Mouse (Mus musculus) adrenal gland, postnatal 36 days (tissue): Measurements from ENCODE around the gene Ccdc74a. TPM values are rescaled to one million over a fixed set of nuclear protein-coding genes. Genes with fewer than 3 reads are reported as not detected.

Source experiments
- DNase-seq, 2 experiments: peaks; one replicate each; pipeline ENCODE4 v3.0.0; 2021; ENCODE audit warnings: mixed read lengths in 1 of 2
- total RNA-seq, 2 experiments: library from RNA; stranded (reverse); gene quantifications; 2 replicates each; pipeline ENCODE4 v1.2.3; 2021

Ccdc74a gene
- total RNA-seq, 2 experiments from 2014 or later, result 1.5 to 2.5 TPM

DNA sequence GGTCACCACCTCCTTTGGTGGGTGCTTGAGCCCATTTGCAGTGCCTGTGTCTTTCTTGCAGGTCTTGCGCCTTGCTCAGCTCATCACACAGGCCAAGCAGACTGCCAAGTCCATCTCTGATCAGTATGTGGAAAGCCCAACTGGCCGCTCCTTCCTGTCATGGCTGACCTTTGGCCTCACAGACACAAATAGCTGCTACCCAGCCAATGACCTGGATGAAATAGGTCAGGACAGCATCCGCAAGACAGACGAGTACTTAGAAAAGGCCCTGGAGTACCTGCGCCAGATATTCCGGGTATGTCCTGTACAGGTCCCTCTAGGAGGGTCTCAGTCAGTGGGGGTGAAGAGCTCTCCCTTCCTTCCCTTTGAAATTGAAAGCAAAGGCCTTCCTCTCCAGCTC is 5.0 kb upstream of the Ccdc74a start:
- peak in 1 of 2 experiments; percentile 32 for DNase-seq

- no peak for DNase-seq
These were observed 4.0 kb upstream of the Ccdc74a start for GRCm38 (mm10) chr16:17642311-17642710.

GRCm38 (mm10) chr16:17643437-17643990 is 2.8 kb upstream of the Ccdc74a start:
- no peak for DNase-seq

DNA sequence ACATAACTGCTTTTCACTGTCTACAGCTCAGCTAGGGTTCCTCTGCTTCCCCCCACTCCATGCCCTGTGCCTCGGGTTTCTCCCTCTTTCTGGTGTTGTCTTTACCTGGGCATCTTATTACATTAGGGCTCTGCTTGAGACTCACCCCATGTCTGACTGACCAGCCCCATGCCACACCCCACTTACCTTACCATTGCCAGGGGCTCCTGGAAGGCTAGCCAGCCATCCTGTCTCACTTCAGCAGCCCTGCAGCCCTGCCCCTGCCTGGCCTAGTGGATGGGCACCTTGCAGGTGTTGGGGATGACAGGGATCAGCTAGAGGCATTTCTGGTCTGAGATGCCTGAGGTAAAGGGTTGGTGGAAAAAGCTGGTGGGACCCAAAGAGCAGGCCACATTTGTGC is 886 bp downstream of the Ccdc74a start:
- DNase-seq, result no peak

DNA sequence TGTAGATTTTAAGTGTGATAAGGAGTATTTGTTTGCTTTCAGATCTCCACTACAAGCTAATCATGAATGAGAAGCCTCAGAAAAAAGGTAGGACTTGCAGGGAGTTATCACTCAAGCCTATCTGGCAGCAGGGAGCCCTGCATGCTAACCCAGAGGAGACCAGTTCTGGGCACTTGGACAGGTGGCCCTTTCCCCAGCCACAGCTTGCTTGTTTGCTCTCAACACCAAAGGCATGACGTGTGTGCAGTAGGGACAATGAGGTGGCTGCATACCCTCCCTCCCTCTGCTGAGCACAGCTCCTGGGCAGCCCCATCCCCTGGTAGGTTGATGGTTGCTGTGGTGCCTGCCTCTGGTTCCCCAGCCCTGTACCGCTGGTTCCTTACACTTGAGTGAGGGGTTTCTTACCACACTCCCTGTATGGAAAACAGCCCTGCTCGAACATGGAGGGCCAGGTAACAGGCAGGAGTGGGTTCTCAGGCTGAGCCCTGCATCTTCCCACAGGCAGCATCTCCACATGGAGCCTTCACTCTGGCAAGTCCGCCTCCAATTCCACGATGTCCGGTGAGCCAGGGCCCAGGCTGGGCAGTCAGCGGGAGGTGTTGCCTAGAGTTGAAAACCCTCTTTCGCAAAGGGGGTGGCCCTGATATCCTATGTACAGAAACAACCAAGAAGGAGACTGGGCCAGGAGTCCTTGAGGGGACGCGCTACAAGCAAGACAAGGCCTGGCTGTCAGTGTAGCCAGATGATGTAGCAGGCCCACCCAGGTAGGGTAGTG is 1.5 kb downstream of the Ccdc74a start:
- no peak for DNase-seq

DNA sequence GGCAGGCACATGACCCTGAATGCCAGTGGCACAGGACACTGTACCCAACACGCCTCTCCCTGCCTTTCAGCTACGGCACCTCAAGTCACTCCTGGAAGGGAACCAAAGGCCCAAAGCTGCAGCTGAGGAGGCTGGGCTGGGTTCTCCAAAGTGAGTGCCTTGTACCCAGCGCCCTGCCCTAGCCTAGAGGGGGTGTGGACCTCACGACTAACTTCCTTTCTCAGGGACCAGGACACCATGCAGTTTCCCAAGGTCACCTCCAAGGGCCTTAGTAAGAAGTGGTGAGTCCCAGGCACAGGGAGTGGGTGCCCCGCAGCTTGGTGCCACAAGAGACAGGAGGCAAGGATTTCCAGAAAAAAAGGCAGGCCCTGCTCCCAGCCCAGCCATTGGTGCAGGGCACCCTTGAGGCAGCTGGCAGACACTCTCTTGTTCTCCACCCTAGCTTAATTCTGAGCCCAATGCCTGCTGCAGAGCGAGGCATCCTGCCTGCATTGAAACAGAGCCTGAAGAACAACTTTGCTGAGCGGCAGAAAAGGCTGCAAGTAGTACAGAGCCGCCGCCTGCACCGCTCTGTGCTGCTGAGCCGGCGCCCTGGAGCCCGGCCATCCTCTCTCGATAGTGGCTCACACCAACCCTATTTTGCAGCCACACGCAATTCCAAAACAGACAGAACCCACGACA is 3.8 kb downstream of the Ccdc74a start:
- peak in 1 of 2 experiments; percentile 26 for DNase-seq

GRCm38 (mm10) chr16:17650711-17651110 is 4.4 kb downstream of the Ccdc74a start:
- DNase-seq, result no peak

DNA sequence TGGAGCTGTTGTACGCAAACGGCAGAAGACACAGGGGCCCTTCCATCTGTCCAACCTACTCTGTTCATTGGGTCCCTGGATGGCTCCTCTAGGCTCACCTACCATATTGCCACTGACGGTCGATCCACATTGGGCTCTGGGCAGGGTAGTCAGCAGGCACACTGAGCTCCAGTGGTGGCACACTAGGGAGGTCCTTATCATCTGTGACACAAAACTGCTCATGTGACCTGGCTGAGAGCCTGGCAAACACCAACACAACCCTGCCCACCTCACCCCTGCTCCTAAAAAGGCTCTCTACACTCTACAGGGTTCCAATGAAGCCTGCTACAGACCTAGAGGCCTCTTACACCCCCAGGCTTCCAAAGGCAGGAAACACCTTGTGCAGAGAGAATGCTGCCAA is 6.3 kb downstream of the Ccdc74a start:
- no peak for DNase-seq

DNA sequence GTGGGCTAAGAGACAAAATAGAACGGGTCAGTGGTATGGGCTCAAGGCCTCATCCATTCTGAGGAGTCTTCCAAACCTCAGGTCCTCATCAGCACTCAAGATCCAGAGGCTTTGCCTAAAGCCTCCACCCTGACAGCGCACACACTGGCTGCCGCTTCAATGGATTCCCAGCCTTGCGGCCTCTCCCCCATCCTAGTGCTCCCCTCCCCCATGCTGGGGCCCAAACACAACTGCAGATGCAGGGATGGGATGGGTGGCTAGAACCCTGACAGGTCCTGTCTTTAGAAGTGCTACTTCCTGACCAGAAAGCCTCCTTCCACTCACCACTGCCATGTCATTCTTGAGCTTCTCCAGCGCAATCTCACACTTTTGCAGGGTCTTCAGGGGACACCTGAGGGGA is 7.3 kb downstream of the Ccdc74a start:
- DNase-seq, result no peak

- DNase-seq, result no peak
These were observed 8.0 kb downstream of the Ccdc74a start for GRCm38 (mm10) chr16:17654188-17654795.

- peak in 1 of 2 experiments; percentile 40 for DNase-seq
These were observed 10.1 kb downstream of the Ccdc74a start for GRCm38 (mm10) chr16:17656212-17656871.

DNA sequence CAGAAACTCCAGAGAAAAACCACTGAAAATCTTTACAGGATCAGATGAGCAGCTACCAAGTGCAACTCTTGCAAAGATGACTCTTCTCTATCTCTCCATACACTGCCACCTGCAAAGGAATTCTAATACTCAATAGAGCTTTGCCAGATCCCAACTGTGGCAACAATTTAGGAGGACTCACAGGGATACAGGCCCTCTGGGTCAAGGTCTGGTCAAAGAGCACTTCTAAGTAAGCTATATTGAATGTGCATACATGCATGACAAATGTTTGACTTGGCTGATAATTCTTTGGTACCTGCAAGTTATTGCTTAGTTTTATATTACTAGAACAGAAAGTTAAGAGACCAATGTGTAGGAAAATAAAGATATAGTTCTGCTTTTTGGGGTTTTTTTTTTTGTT is 19.3 kb downstream of the Ccdc74a start:
- no peak for DNase-seq

DNA sequence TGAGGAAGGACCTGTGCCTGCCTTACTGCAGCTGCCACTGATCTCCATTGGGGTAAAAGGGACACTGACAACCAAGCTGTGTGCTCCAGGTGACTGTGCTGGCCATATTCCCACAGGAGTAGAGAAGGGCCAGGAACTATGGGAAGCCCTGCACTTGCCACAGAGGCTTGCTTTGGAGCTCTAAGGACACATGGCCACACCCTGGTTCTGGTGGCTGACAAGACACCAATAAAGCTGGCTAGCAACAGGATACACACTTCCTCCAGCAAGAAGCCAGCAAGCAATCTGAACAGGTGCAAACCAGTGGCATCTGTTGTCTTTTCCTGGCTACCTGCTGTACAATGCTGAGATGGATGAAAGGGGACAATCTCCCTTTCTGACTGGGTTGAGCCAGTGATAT is 23.6 kb downstream of the Ccdc74a start:
- DNase-seq, result no peak

DNA sequence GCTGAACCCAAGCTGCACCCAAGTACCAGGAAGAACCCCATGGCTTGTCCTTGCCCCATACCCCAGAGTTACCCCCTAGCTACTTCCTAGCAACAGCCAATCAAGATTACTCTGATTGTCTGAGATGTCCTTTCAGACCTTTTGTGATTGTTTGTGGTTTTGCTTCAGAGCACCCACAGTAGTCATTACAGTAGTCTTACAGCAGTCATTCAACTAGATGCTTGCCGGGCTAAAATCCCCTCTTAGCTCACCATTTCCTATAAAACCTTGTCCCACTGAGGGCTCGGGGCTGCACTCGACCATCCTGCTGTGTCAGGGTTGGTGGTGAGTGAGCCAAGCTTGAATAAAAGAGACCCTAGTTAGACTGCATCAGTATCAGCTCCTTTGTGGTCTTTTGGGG is 48.6 kb downstream of the Ccdc74a start:
- no peak for DNase-seq

Other genes starting within 250 kb of the Ccdc74a start
- gene Snap29, start 240.5 kb upstream of the Ccdc74a start, total RNA-seq, result 10 to 100 TPM; 27.3 to 30.2 TPM
- gene Pi4ka, start 240.2 kb upstream of the Ccdc74a start, total RNA-seq, result 10 to 100 TPM; 90.6 to 97.2 TPM
- 10 to 100 TPM; 30.4 to 38.1 TPM for gene Crkl, start 194.5 kb upstream of the Ccdc74a start, total RNA-seq
- gene Aifm3, start 156.9 kb upstream of the Ccdc74a start, total RNA-seq, result 1 to 10 TPM; 6.5 to 8.5 TPM
- gene Lztr1, start 137.8 kb upstream of the Ccdc74a start, total RNA-seq, result 10 to 100 TPM; 56.1 to 59.9 TPM
- gene Thap7, start 115.3 kb upstream of the Ccdc74a start, total RNA-seq, result 10 to 100 TPM; 31.4 to 39.4 TPM
- not detected for gene Lrrc74b, start 85.2 kb upstream of the Ccdc74a start, total RNA-seq
- gene P2rx6, start 84.6 kb upstream of the Ccdc74a start, total RNA-seq, result 1 to 10 TPM; 1.4 TPM
- 10 to 100 TPM; 10.1 to 17.8 TPM for gene Slc7a4, start 63.3 kb upstream of the Ccdc74a start, total RNA-seq
- gene Smpd4, start 27.1 kb upstream of the Ccdc74a start, total RNA-seq, result 10 to 100 TPM; 24.5 to 28.1 TPM
- 10 to 100 TPM; 52.9 to 60.5 TPM for gene Med15, start 86.4 kb downstream of the Ccdc74a start, total RNA-seq
- gene Klhl22, start 113.1 kb downstream of the Ccdc74a start, total RNA-seq, result 10 to 100 TPM; 38.3 to 43.1 TPM
- gene Scarf2, start 150.8 kb downstream of the Ccdc74a start, total RNA-seq, result 10 to 100 TPM in 1 of 2 experiments, 1 to 10 TPM in 1; 8.6 to 11.6 TPM
- not detected for gene B830017H08Rik, start 186.7 kb downstream of the Ccdc74a start, total RNA-seq
- 1 to 10 TPM; 1.7 to 2.3 TPM for gene Car15, start 191.9 kb downstream of the Ccdc74a start, total RNA-seq
- under 1 TPM; 0.20 to 0.40 TPM for gene Gm20518, start 245.2 kb downstream of the Ccdc74a start, total RNA-seq
- gene Tssk1, start 247.8 kb downstream of the Ccdc74a start, total RNA-seq, result under 1 TPM; 0.10 to 0.13 TPM